Mouse (Mus musculus) liver, adult 2 months (tissue): Measurements from ENCODE around the gene Myrip. TPM values are rescaled to one million over a fixed set of nuclear protein-coding genes. Genes with fewer than 3 reads are reported as not detected.

Experiments
- DNase-seq: peaks from one replicate; pipeline ENCODE4 v3.0.0-alpha.2; 2011; ENCODE audit warnings: low read depth, low spot score; ENCODE audit errors: extremely low read depth
- H3K27ac ChIP-seq: fragments of 200-500 bp; replicated peaks from 2 replicates; pipeline ENCODE4 v1.5.1; 2012; ENCODE audit warnings: low read depth, mild to moderate bottlenecking, control low read depth, inconsistent platforms, low read length; ENCODE audit not compliant: insufficient read depth
- H3K27me3 ChIP-seq: fragments of 200-500 bp; 2 replicates; pipeline ENCODE4 v1.6.1; 2012; ENCODE audit warnings: mild to moderate bottlenecking, moderate library complexity, low read length, inconsistent platforms; ENCODE audit not compliant: control insufficient read depth, insufficient read depth
- H3K36me3 ChIP-seq: fragments of 200-500 bp; 2 replicates; pipeline ENCODE4 v1.6.1; 2012; ENCODE audit warnings: low read length, inconsistent platforms; ENCODE audit not compliant: control insufficient read depth, insufficient read depth
- H3K4me1 ChIP-seq: fragments of 200-500 bp; 2 replicates; pipeline ENCODE4 v1.6.1; 2011; ENCODE audit warnings: low read length; ENCODE audit not compliant: control insufficient read depth, insufficient read depth
- H3K4me3 ChIP-seq: fragments of 200-500 bp; 2 replicates; pipeline ENCODE4 v1.5.1; 2011; ENCODE audit warnings: low read depth, mild to moderate bottlenecking, control low read depth, low read length, moderate library complexity; ENCODE audit not compliant: insufficient read depth
- H3K79me2 ChIP-seq: fragments of 200-500 bp; 2 replicates; pipeline ENCODE4 v1.6.1; 2012; ENCODE audit warnings: inconsistent platforms, mild to moderate bottlenecking, low read length, moderate library complexity; ENCODE audit not compliant: control insufficient read depth, insufficient read depth
- H3K9ac ChIP-seq: fragments of 200-500 bp; 2 replicates; pipeline ENCODE4 v1.6.1; 2012; ENCODE audit warnings: low read depth, mild to moderate bottlenecking, control low read depth, inconsistent platforms, low read length
- CTCF ChIP-seq: fragments of 200-500 bp; IDR thresholded peaks from 2 replicates; pipeline ENCODE4 v1.5.1; 2011; ENCODE audit warnings: low read depth, low read length, control low read depth
- POLR2A ChIP-seq: fragments of 200-500 bp; IDR thresholded peaks from 2 replicates; pipeline ENCODE4 v1.6.1; 2011; ENCODE audit warnings: low read length, control low read depth; ENCODE audit not compliant: insufficient read depth; ENCODE audit errors: extremely low read depth
- WGBS: fragments of 180-500 bp; shearing (Covaris S2); methylation state at CpG from one replicate; pipeline ENCODE4 v1.1.7; 2018; 5-methylcytosine and 5-hydroxymethylcytosine counted together
- polyA plus RNA-seq: library from polyadenylated mRNA; depleted of rRNA; stranded (reverse); fragments of >200 nt; gene quantifications from 2 replicates; pipeline ENCODE4 v1.2.3, GENCODE M21; 2012
- total RNA-seq: library from RNA; depleted of rRNA; stranded (reverse); fragments of >200 nt; gene quantifications from 2 replicates; pipeline ENCODE4 v1.2.3, GENCODE M21; 2014

Gene Myrip
- total and polyA plus RNA-seq, 2 experiments, result 0.09 to 0.28 TPM

DNA sequence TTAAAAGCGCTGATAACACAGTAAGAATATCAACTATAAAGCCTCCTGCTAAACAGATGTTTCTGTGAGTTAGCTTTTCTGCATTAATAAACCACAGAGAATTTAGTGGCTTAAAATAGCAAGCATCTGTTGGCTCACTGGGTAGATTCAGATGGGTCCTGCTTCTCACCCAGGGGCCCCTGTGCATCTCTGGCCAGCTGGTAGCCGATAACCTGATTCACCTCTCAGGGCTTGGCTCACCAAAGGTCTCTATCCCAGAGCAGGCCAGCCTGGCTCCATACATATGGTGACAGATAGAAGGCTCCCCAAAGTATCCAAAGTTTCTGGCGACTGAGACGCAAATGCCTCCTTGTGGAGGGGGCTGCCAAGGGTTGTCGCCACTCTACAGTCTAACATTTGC is 115.4 kb downstream of the Myrip start:
- WGBS, result 88% methylated on average over 5 of the region's 5 CpGs
- H3K4me3 ChIP-seq, result no peak overlapping the region
- H3K9ac ChIP-seq, result no peak overlapping the region
- no peak overlapping the region for H3K27ac ChIP-seq
- H3K79me2 ChIP-seq, result no peaks in the 10 kb centered on the region
- no peaks in the 10 kb centered on the region for H3K36me3 ChIP-seq
- TF ChIP-seq POLR2A (no peak), CTCF (no peak)
- no peak for DNase-seq
- no peaks in the 10 kb centered on the region for H3K27me3 ChIP-seq
- H3K4me1 ChIP-seq, result no peaks in the 10 kb centered on the region

DNA sequence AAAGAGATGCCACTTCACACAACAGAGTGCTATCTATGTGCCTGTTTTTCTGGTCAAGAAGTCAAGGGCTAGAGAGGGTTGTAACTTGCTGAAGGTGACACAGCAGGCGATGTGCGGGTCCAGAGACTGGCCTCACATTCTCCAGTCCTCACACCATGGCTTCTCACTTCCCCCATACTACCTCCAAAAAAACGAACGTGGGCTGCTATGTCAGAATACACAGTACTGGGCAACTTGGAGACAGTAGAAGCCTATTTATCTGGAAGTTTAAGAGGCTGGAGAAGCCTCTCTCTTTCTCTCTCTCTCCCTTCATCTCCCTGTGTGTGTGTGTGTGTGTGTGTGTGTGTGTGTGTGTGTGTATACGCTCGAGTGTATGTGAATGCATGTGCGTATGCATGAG is 117.3 kb downstream of the Myrip start:
- Histone ChIP-seq H3K27ac (no peak overlapping the region), H3K4me3 (no peak overlapping the region), H3K36me3 (no peaks in the 10 kb centered on the region), H3K27me3 (no peaks in the 10 kb centered on the region), H3K79me2 (no peaks in the 10 kb centered on the region), H3K9ac (no peak overlapping the region), H3K4me1 (no peaks in the 10 kb centered on the region)
- DNase-seq, result no peak
- TF ChIP-seq POLR2A (no peak), CTCF (no peak)
- WGBS, result 79% methylated on average over 7 of the region's 7 CpGs

DNA sequence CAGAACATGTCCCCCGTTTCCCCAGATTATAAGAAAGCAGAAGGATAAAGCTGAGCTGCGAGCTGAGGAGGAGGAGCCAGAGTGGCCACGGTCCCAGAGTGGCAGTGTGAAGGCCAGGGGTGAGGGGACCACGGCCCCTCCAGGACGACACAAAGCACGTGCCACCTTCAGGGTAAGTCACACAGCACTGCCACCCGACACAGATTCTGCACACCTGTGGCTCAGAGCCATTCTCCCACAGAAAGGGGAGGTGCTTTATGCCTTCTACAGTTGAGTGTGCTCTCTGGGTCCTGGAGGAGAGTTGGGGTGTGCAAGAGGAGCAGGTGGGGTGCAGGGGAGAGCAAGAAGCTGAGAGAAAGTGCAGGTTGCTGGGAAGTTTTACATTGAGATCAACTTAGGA is 123.3 kb downstream of the Myrip start:
- H3K27ac ChIP-seq, result no peak overlapping the region
- H3K36me3 ChIP-seq, result no peaks in the 10 kb centered on the region
- no peak for DNase-seq
- H3K79me2 ChIP-seq, result no peaks in the 10 kb centered on the region
- 67% methylated on average over 7 of the region's 7 CpGs for WGBS
- no peak for TF ChIP-seq POLR2A
- TF ChIP-seq CTCF, result no peak
- no peak overlapping the region for H3K4me3 ChIP-seq
- no peaks in the 10 kb centered on the region for H3K27me3 ChIP-seq
- H3K9ac ChIP-seq, result no peak overlapping the region
- no peaks in the 10 kb centered on the region for H3K4me1 ChIP-seq

DNA sequence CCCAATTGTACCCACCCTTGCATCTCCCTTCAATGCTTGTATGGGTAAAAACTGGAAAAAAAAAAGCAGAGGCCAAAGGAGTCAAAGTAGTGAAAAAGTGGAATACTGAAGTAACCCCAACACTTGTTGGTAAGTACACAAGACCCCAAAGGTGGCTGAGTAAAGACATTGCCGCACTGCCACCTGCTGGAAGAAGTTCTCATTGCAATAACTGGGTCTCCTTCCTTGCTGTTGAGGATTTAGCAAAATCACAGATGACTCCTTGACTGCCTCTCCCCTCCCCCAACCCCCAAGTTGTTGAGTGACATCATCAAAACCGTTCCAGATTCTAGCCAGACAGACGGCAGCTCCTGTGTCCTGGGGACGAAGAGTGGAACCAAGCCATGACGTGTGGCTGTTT is 124.5 kb downstream of the Myrip start:
- peak; percentile 6 for DNase-seq
- Histone ChIP-seq H3K79me2 (no peaks in the 10 kb centered on the region), H3K27me3 (no peaks in the 10 kb centered on the region), H3K36me3 (no peaks in the 10 kb centered on the region), H3K27ac (no peak overlapping the region), H3K4me1 (no peaks in the 10 kb centered on the region), H3K9ac (no peak overlapping the region), H3K4me3 (no peak overlapping the region)
- WGBS, result 38% methylated on average over 5 of the region's 5 CpGs
- TF ChIP-seq CTCF (peak; percentile 48), POLR2A (no peak)

DNA sequence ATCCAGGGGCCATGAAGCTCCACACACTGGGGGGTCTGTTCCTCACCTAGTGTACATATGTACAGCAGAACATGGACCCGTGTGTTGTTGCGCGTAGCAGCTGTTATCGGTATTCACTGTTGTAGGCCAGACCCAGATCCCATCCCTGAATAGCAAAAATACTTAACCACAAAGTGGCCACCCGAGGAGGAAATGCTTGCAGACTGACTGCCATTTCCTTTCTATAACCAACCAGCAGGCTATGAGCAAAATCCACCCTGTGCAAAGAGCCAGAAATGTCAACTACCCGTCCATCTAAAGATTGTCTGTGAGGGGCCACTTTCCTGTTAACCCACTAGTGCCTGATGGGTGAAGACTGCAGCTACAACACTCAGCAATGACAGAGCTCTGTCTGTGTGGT is 126.9 kb downstream of the Myrip start:
- TF ChIP-seq CTCF, result no peak
- no peak for TF ChIP-seq POLR2A
- Histone ChIP-seq H3K27me3 (no peaks in the 10 kb centered on the region), H3K4me3 (no peak overlapping the region), H3K9ac (no peak overlapping the region), H3K79me2 (no peaks in the 10 kb centered on the region), H3K4me1 (no peaks in the 10 kb centered on the region), H3K36me3 (no peaks in the 10 kb centered on the region), H3K27ac (no peak overlapping the region)
- 63% methylated on average over 6 of the region's 6 CpGs for WGBS
- DNase-seq, result no peak

DNA sequence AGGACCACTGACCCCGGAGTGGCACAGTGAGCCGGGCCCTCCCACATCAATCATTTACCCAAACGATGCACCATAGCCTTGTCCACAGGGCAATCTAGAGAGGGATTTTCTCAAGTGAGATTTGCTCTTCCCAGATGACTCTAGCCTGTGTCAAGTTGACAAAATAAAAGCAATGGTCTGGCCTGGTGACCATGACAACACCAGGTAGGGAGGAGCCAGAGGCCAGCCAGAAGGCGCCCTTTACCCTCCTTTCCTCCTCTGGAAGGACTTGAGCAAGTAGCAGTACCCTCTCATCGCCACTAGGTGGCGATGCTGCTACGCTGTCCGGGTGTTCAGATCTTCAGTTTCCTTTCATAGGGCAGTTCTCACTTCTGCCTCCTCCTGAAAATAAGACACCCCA is 132.4 kb downstream of the Myrip start:
- no peaks in the 10 kb centered on the region for H3K36me3 ChIP-seq
- peak; percentile 54 for DNase-seq
- H3K4me3 ChIP-seq, result no peak overlapping the region
- no peaks in the 10 kb centered on the region for H3K79me2 ChIP-seq
- 10% methylated on average over 8 of the region's 8 CpGs for WGBS
- H3K9ac ChIP-seq, result no peak overlapping the region
- no peak for TF ChIP-seq POLR2A
- TF ChIP-seq CTCF, result peak; percentile 93
- H3K27me3 ChIP-seq, result no peaks in the 10 kb centered on the region
- no peak overlapping the region for H3K27ac ChIP-seq
- H3K4me1 ChIP-seq, result no peaks in the 10 kb centered on the region
